Mouse (Mus musculus) fat pad, adult 2 months (tissue): Measurements from ENCODE around the gene Mrpl48.
"Not testable (repeated sequence)": the region's sequence is repeated elsewhere in the genome, so short reads cannot be mapped to it uniquely, and the experiment has no call there.

Experiments
- DNase-seq: peaks from one replicate; pipeline ENCODE4 v3.0.0-alpha.2; 2011; ENCODE audit warnings: low read depth, low spot score; ENCODE audit errors: extremely low read depth

Gene Mrpl48

GRCm38 (mm10) chr7:100590504-100590844 lies 17.6 kb downstream of the Mrpl48 start:
- no peak for DNase-seq

GRCm38 (mm10) chr7:100589816-100590215 lies 18.3 kb downstream of the Mrpl48 start:
- no peak for DNase-seq

- peak; percentile 34 for DNase-seq
These were observed 25.3 kb downstream of the Mrpl48 start for GRCm38 (mm10) chr7:100582727-100583236.

DNA sequence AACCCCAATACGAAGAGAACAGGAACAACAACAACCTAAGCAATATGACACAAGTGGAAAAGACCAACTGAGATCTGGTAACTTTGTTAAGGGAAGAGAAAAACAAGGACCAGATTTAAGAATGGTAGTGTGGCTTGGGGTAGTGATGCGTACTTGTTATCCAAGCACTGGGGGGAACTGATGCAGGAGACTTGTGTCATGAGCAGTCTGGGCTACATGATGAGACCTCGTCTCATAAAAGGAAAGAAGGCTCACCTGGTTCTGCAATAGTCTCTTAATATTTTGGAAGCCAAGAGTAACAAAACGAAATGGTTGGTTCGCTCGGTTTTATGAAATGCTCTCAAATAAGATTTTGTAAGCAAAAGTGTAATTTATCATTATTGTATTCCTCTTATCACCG lies 25.9 kb downstream of the Mrpl48 start:
- no peak for DNase-seq

GRCm38 (mm10) chr7:100578794-100579193 lies 29.3 kb downstream of the Mrpl48 start:
- DNase-seq: no peak

GRCm38 (mm10) chr7:100572704-100573103 lies 35.4 kb downstream of the Mrpl48 start:
- no peak for DNase-seq

DNA sequence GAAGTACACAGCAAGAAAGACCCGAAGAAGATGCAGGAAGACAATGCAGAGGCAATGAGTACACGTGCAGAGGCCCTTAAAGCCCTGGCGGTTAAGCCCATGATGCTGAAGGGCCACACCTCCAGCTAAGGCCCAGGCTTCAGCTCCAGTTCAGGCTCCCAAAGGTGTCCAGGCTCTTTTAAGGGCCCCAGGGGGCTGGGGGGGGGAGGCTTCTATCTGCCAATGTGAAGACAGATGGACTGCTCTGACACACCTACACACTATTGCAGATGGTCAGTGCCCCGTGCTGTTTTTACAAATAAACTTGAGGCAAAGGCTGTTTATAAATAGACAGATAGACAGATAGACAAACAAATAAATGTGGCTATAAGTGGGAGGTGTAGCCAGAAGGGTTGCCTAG lies 36.0 kb downstream of the Mrpl48 start:
- no peak for DNase-seq

DNA sequence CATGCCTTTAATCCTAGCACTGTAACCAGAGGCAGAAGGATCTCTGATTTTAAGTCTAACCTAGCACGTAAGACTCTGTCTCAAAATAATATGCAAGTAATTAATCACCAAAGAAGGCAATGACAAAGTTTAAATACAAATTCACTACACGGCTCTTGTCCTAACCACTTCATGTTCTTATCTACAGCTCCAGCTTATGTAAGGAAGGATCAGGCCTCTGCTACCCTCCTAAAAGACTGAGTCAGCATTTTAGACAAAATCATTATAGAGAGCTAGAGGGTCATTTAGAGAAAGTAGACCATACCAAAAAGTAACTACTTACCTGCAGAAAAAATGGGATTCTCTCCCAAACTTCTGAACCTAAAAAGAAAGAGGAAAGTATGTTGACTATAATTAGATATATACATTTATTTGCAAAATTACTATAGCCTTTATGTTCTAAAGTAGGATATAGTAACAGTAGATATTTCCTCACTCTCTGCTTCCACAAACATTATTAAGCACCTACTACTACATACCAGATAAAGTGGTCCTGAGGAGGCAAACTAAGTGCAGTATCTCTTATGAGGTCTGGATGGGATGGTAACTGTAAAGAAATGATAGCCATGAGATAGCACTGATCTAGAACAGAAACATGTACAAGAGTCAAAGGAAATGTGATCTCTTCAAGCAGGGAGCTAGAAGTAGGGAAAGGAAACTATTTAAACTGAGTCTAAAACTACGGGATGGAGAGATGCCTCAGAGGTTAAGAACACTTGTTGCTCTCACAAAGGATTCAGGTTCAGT lies 37.0 kb downstream of the Mrpl48 start:
- DNase-seq: no peak

GRCm38 (mm10) chr7:100569907-100570306 lies 38.2 kb downstream of the Mrpl48 start:
- no peak for DNase-seq

DNA sequence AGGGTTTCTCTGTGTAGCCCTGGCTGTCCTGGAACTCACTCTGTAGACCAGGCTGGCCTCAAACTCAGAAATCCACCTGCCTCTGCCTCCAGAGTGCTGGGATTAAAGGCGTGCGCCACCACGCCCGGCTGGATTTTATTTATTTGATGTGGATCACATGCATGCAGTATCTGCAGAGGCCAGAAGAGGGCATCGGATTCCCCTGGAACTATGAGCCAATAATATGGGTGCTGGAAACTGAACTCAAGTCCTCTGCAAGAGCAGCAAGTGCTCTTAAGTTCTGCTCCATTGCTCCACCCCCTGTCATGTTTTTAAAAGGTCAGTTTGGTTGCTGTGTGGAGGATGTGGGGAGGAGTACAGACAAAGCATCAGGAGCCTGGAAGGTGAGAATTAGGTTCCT lies 40.9 kb downstream of the Mrpl48 start:
- DNase-seq: not testable (repeated sequence)

GRCm38 (mm10) chr7:100561861-100562587 lies 46.1 kb downstream of the Mrpl48 start:
- no peak for DNase-seq

DNA sequence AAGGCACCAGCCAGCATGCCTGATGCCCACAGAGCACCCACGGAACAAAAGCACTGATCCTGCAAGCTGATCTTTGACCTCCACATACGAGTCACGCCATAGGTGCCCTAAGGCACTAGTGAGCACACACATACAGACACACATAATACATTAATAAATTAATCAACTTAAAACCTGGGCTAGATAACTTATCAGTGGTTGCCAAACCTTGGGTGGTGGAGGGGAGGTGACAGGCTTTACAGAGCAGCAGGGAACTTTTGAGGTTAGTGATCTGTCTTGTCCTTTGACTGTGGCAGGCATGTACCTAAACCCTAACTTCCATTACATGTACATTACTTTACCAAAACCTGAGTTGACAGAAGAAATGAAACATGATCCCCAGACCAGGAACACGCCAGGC lies 48.8 kb downstream of the Mrpl48 start:
- no peak for DNase-seq

DNA sequence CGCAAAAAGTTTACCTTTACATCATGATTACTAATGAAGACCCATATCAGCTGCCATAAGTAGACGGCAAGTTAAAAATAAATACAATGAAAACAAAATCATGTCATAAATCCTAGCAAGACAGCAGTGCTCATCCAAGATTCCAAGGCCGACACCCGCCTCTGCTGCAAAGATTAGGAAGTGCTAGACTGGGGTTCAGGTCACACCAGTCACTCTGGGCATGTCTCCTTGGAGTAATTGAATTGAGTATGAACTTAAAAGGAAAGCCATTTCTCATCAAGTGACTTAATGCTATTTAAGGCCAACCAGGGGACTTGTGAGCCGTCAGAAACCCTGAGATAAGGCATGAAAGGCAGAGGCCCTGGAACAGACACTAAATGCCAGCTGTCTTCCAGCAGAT lies 50.9 kb downstream of the Mrpl48 start:
- no peak for DNase-seq

DNA sequence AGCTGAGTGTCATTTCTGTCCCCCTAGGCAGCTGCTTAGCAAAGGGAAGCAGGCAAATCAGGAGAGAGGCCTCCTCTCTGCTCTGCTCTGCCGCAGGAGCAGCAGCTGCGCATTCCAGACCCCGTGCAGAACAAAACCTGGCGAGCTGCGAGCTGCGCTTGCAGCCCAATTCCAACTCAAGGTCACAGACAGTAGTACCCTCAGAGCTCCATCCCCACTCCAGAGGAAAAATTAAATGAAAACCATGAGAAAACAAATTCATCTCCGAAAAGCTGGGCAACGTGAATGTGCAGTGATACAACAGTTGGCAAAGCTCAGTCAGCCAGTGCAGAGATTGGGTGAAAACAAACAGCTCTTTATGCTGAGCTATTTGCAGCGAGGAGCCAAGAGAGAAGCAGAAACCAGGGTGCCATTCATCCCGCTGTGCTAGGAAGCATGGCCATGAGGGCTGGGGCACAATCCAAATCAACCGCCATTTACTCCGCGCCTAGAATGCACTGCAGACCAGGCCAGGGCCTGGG lies 52.6 kb downstream of the Mrpl48 start:
- no peak for DNase-seq

DNA sequence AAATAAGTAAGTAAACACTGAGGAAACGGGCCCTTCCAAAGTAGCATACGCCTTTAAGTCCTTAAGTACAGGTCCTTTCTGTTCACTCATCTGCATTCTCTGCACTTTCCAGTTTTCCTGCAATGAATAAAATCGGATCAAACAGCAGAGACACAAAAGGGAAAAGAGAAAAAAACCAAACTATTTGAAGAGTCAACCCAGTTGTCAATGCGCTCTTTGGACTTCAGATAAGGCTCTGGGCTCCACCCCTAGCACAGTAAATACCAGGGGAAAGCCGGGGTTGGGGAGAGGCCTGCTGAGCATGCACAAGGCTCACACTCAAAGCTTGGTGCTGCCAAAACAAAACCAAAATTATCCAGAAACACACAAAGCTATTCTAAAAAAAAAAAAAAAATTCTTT lies 53.2 kb downstream of the Mrpl48 start:
- no peak for DNase-seq

GRCm38 (mm10) chr7:100550338-100551007 lies 57.6 kb downstream of the Mrpl48 start:
- DNase-seq: peak; percentile 50

GRCm38 (mm10) chr7:100549796-100550195 lies 58.3 kb downstream of the Mrpl48 start:
- DNase-seq: no peak

DNA sequence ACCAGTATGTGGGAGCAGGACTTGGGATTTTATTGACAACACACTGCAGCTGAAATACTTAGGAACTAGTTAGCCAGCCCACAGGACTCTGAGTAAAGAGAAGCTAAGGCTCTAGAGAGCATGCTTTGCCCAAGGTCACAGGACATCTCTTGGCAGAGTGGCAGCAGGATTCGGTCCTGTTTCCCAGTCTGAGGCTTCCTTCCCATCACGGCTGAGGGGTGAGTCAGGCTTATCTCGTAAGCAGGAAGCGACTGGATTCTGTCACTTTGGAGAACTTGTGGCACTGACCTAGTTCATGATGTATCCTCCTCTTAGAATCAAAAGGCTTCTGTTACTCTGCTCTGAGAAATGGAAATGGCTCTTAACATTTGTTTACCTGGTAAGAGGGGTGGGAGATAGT lies 60.5 kb downstream of the Mrpl48 start:
- DNase-seq: no peak

- no peak for DNase-seq
These were observed 63.7 kb downstream of the Mrpl48 start for GRCm38 (mm10) chr7:100544437-100544836.

DNA sequence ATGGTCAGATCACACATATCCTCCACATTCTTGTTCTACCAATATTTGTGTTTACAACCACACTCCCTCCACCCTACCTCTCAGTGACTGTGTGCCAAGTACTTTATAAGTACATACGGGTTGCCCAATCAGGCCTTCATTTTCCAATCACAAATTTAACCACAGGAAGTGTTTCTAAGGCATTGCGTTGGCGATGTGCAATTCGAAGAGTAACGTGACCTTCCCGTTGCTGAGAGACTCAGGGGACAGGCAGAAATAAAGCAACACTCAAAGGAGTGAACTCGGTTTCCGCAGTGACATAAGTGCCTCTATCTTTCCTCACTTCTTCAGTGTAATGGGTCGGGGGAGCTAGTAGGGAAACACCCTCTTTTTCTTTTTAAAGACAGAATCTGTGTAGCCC lies 68.6 kb downstream of the Mrpl48 start:
- DNase-seq: no peak

DNA sequence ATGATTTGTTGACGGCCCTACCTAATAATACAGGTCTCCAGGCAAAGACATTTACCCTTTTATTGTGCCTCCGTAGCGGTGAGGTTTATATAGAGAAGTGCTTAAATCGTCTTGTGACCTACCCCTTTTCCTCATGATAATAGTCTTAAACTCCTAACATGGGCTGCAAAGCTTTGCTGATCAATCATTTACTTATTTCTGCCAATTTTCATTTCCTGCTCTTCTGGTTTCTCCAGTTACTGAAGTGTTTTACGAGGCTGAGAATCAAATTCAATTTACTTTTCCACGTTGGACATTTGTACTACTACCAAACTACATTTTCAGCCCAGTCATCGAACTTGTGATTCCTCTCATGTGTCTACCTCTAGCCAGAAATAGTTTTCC lies 70.6 kb downstream of the Mrpl48 start:
- no peak for DNase-seq
